Mouse (Mus musculus): ENCODE results near the gene Gm3286. TPM values are rescaled to one million over a fixed set of nuclear protein-coding genes. Genes with fewer than 3 reads are reported as not detected.

Gene Gm3286
- not detected in 2 replicates for polyA plus RNA-seq (2015; fragmentation: Nextera tagmentation; extraction: Ambion mirVana)

GRCm38 (mm10) chr5:95510458-95510857 is at the start of gene Gm3286:
Gene Gm3286, plus strand, starts transcription at chr5:95510758.

Other genes starting within 250 kb of the Gm3286 start
- gene Gm10424, start 238.0 kb upstream of the Gm3286 start, polyA plus RNA-seq (2015; fragmentation: Nextera tagmentation; extraction: Ambion mirVana), result not detected in 2 replicates
- not detected in 2 replicates for gene Gm3259, start 204.8 kb upstream of the Gm3286 start, polyA plus RNA-seq (2015; fragmentation: Nextera tagmentation; extraction: Ambion mirVana)
- not detected in 2 replicates for gene D5Ertd577e, start 54.0 kb upstream of the Gm3286 start, polyA plus RNA-seq (2015; fragmentation: Nextera tagmentation; extraction: Ambion mirVana)
- gene Gm7971, start 84.1 kb downstream of the Gm3286 start, polyA plus RNA-seq (2015; fragmentation: Nextera tagmentation; extraction: Ambion mirVana), result not detected in 2 replicates
- gene Gm7978, start 225.4 kb downstream of the Gm3286 start, polyA plus RNA-seq (2015; fragmentation: Nextera tagmentation; extraction: Ambion mirVana), result not detected in 2 replicates
- not detected in 2 replicates for gene Gm7982, start 231.3 kb downstream of the Gm3286 start, polyA plus RNA-seq (2015; fragmentation: Nextera tagmentation; extraction: Ambion mirVana)

Data from neural tube, postnatal 0 days (tissue).